Mouse (Mus musculus) T-helper 1 cell (primary cell): ENCODE measurements around the gene Immp2l.

Experiments
- in situ Hi-C: fragments of 300-600 bp; cut with MboI, MseI; formaldehyde crosslinking; loops from one replicate; pipeline ENCODE4 v1.15.1; 2025; ENCODE audit warnings: high pct_unique_total_duplicates

Immp2l gene

GRCm38 (mm10) chr12:41047085-41047766 lies 23.3 kb downstream of the Immp2l start:
- in situ Hi-C loops: no loop called here

- in situ Hi-C loops: no loop called here
These were observed 27.1 kb downstream of the Immp2l start for GRCm38 (mm10) chr12:41050945-41051344.

GRCm38 (mm10) chr12:41052897-41053296 lies 29.0 kb downstream of the Immp2l start:
- in situ Hi-C loops: no loop called here

GRCm38 (mm10) chr12:41054006-41054791 lies 30.3 kb downstream of the Immp2l start:
- in situ Hi-C loops: no loop called here

- in situ Hi-C loops: no loop called here
These were observed 32.1 kb downstream of the Immp2l start for GRCm38 (mm10) chr12:41055941-41056340.

- in situ Hi-C loops: no loop called here
These were observed 39.4 kb downstream of the Immp2l start for GRCm38 (mm10) chr12:41063281-41063680.

- in situ Hi-C loops: no loop called here
These were observed 58.0 kb downstream of the Immp2l start for GRCm38 (mm10) chr12:41081843-41082242.

GRCm38 (mm10) chr12:41084370-41085089 lies 60.6 kb downstream of the Immp2l start:
- in situ Hi-C loops: no loop called here

GRCm38 (mm10) chr12:41089931-41090366 lies 66.1 kb downstream of the Immp2l start:
- in situ Hi-C loops: loop anchor here (10.0 kb wide), 1 partner anchor 255 kb away; no protein-coding TSS in a partner anchor

GRCm38 (mm10) chr12:41090771-41091170 lies 66.9 kb downstream of the Immp2l start:
- in situ Hi-C loops: loop anchor here (10.0 kb wide), 1 partner anchor 256 kb away; no protein-coding TSS in a partner anchor

- in situ Hi-C loops: loop anchor here (10.0 kb wide), 1 partner anchor 257 kb away; no protein-coding TSS in a partner anchor
These were observed 67.4 kb downstream of the Immp2l start for GRCm38 (mm10) chr12:41091316-41091715.

GRCm38 (mm10) chr12:41096045-41096444 lies 72.2 kb downstream of the Immp2l start:
- in situ Hi-C loops: loop anchor here (10.0 kb wide), 1 partner anchor 261 kb away; no protein-coding TSS in a partner anchor

GRCm38 (mm10) chr12:41097406-41097805 lies 73.5 kb downstream of the Immp2l start:
- in situ Hi-C loops: loop anchor here (10.0 kb wide), 1 partner anchor 263 kb away; no protein-coding TSS in a partner anchor

- in situ Hi-C loops: no loop called here
These were observed 85.1 kb downstream of the Immp2l start for GRCm38 (mm10) chr12:41109011-41109410.

GRCm38 (mm10) chr12:41111456-41111855 lies 87.6 kb downstream of the Immp2l start:
- in situ Hi-C loops: no loop called here

- in situ Hi-C loops: no loop called here
These were observed 88.2 kb downstream of the Immp2l start for GRCm38 (mm10) chr12:41112137-41112536.

- in situ Hi-C loops: no loop called here
These were observed 94.5 kb downstream of the Immp2l start for GRCm38 (mm10) chr12:41118358-41118757.

- in situ Hi-C loops: loop anchor here (10.0 kb wide), 1 partner anchor 565 kb away; no protein-coding TSS in a partner anchor
These were observed 95.8 kb downstream of the Immp2l start for GRCm38 (mm10) chr12:41119657-41120056.

GRCm38 (mm10) chr12:41123207-41123606 lies 99.3 kb downstream of the Immp2l start:
- in situ Hi-C loops: loop anchor here (10.0 kb wide), 1 partner anchor 562 kb away; no protein-coding TSS in a partner anchor

- in situ Hi-C loops: no loop called here
These were observed 111.0 kb downstream of the Immp2l start for GRCm38 (mm10) chr12:41134885-41135284.

GRCm38 (mm10) chr12:41159543-41159942 lies 135.7 kb downstream of the Immp2l start:
- in situ Hi-C loops: no loop called here

- in situ Hi-C loops: no loop called here
These were observed 143.9 kb downstream of the Immp2l start for GRCm38 (mm10) chr12:41167802-41168201.
